Mouse (Mus musculus): ENCODE measurements at regions not wholly inside any gene's neighbourhood (a gene's known extent, or its start where the extent isn't known, plus 50 kb on each side); places are given as distances from the start of the nearest gene placed in this dataset.
"Not testable (repeated sequence)": the region's sequence is repeated elsewhere in the genome, so short reads cannot be mapped to it uniquely, and the experiment has no call there.

DNA sequence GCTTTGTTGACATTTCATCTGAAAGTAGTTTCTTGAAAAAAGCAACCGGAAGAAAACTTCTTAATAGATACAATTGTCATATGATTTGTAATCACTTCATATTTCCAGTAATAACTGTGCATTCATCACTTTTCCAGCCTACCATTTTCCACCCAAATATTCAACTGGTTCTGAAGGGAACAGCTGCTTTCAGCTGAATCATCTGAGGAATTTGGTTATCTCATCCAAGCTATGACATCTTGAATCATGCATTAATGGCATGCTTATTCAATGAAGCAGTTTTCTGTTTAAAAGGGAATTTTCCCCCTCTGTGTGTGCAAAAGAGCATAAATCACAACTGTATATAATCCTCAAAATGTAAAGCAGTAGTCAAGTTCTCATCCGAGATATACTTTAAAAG lies 97.2 kb upstream of the Cdk6 start:
- not testable (repeated sequence) for DNase-seq (ENCODE audit: low spot score in 2 of 2)

DNA sequence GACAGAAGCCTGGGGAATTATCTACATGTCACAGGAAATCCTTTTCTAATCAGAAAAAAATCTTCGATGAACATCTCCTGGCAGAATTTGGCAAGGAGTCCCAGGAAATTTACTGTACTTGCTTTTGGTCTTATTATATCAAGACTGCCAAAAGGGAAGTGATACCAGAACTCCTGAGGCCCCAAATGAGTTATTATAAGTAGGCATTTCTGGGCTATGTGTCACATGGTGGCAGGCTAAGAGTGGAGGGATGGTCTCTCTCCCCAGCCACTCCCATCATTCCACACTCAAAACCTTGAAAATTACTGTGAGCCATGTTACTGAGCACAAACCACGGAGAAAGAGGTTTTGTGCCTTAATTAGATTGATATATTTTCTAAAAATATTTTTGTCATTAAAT lies 94.0 kb upstream of the Cdk6 start:
- DNase-seq (ENCODE audit: low spot score in 2 of 2) = no peak

DNA sequence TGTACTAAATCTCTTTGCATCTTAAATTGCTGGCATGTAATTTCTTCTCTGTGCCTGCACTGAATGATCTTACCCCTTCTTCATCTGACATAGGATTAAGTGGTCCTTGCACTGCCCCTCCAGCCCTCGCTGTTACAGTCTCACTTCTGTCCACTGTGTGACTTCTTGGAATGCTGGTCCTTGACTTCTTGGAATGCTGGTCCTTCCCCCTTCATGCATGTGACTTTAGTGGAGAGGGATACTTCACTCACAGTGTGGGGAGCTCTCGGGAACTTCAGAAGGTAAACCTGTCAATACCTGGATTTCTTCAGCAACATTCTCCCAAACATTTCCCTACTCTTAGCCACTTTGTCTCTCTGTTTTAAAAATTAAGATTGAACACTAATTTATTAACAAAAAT lies 91.0 kb upstream of the Cdk6 start:
- no peak for DNase-seq (ENCODE audit: low spot score in 2 of 2)

DNA sequence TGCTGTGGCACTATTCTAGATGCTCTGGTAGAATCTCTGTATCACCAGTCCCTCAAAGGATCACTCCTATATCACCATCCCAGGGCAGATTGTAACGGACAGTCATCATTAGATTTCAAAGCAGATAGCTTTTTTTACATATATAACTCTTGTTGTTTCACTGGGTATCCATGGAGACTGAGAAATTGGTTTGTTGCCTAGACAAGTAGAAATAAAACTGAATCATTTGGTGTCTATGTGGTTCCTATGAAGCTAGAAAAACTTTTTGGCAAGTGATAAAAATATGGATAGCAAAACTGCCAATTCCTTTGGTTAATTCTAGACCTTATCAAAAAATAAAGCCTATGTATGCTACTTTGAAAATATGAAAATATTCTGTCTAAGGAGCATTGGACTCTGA lies 81.0 kb upstream of the Cdk6 start:
- no peak for DNase-seq (ENCODE audit: low spot score in 2 of 2)

DNA sequence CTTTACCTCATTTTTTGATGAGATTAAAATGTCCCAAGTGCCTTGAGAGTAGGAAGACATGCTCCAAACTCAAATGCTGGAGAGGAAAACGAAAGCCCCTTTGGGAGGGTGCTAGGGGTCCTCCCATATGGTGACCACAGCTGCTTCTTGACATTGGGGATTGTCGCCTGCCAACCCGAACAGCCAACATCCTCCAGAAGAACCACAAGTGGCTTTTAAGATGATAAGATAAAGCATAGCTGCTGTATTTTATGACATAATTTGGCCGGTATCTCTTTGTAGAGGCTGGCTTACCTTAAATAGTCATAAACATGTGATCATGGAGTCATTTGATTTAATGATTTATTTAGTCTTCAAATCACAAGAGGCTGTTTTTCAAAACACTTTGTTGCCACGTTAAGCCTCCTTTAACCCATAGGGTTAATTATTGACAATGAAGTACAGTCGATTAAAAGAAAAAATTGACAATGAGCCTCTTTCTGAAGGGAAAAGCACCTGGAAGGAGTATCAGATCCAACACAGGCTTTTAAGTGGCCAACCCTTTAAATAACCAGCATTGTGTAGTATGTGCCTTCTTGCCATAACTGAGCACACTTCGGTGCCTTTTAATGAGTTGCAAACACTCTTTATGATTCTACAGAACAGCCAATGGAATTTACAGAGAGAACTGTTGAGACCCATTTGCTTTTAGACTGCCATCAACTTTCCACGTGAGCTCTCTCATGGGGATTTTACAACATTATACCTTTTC lies 76.1 kb upstream of the Cdk6 start:
- not testable (repeated sequence) for DNase-seq (ENCODE audit: low spot score in 2 of 2)

DNA sequence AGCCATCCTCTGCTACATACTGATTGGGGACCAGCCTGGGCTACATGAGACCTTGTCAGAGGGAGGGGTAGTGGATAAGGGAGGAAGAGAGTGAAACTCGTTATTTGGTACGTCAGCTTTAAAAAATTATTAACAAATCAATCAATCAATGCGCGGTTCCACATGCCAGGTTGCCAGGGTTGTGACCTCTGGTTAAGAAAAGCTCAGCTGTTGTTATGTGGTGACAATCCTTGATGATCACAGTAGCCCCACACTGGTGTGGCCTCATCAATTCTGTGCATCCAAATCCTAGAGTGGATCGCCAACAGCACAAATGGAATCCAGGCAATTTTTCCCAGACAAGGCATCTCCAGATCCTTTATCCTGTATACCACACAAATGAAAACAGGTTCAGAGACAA lies 74.3 kb upstream of the Cdk6 start:
- DNase-seq (ENCODE audit: low spot score in 2 of 2) = no peak

DNA sequence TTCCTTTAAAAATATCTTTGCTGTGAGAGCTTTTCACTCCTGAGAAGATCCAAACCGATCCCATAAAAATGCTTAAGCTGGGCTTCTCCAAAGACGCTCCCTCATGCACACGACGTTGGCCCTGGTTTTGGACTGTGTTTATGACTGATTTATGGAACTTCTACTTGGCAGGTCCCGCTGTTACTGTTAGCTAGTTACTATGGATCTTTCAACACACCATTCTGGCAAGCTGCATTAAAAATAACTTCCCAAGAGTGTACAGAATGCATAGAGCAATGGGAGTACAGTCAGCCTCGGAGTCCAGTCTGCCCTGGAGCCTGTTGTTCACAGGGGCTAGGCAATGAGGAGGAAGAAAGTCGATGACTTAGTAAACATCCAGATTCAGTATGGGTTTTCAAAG lies 71.5 kb upstream of the Cdk6 start:
- no peak for DNase-seq (ENCODE audit: low spot score in 2 of 2)

DNA sequence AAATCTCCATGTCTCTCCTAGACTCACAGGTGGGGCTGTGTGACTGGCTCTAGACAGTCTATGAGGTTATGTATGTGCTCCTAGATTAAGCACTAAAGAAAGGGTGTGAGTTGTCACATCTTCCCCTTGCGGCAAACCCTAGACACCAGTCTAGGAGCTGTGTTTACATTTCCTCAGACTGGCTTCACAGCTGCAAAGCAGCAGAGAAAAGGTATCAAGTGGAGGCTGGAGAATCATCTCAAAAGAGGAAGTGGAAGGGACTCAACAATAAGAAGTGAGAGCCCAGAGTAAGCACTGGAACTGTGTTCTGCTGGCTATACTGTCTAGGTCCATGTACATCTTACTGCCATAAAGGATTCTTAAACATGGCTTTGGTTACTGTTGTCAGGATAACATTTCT lies 68.1 kb upstream of the Cdk6 start:
- DNase-seq (ENCODE audit: low spot score in 2 of 2) = not testable (repeated sequence)

DNA sequence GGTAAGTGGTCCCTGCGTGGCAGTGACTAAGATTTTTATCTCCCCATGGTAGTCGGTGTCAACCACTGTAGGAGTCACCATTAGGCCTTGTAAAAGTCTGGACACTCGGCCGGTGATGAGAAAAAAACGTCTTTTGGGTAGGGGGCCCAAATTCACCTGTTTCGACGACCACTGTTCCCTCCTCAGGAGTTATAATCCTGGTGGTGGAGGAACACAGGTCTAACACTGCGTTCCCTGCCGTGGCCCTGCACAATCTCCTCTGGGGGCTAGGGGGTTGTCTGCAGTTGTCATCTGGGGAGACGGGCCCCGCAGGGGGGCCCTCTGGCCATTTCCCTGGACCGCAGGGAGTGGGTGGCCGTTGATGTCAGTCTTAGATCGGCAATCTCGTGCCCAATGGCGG lies 64.0 kb upstream of the Cdk6 start:
- not testable (repeated sequence) for DNase-seq (ENCODE audit: low spot score in 2 of 2)

DNA sequence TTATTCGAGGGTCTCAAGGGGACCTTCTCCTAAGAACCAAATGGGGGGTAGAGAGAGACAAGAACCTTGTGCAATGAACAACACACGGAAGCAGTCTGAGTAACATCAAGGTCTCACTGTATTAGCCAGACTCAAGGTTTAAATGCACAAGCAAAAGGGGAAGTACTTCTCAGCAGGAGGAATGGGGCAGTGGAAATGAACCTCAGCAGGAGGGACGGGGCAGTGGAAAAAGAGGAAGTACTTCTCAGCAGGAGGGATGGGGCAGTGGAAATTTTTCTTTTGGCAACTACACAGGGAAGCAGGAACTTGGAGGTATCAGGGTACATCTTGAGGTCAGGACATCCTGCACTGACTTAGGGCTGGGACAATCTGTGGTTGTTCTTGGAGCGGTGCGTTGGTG lies 62.3 kb upstream of the Cdk6 start:
- not testable (repeated sequence) for DNase-seq (ENCODE audit: low spot score in 2 of 2)

DNA sequence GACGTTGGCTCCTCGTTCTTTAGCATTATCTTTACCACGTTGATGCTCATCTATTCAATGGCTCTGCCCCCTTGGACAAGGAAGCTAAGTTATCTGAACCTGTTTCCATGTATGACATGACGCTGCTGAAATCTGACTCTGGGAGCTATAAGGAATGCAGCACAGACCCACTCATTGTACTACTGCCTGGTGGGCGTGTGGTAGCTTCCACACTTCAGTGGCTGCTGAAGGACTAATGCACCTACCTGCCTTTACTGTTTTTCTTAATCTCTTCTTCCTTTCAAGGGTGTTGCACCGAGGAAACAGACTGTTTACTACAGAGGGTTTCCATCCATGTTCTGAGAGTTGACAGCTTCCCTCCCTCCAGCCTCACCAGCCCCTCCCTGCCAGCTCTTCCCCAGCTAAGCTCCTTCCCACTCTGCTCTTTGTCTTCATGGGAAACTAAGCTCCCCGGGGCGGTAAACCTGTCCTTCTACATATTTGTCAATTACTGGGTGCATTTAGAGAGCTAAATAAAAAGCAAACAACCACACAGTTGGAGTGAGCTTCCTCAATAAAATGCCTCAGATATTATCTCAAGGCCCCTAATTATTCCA lies 59.3 kb upstream of the Cdk6 start:
- DNase-seq (ENCODE audit: low spot score in 2 of 2) = not testable (repeated sequence)

DNA sequence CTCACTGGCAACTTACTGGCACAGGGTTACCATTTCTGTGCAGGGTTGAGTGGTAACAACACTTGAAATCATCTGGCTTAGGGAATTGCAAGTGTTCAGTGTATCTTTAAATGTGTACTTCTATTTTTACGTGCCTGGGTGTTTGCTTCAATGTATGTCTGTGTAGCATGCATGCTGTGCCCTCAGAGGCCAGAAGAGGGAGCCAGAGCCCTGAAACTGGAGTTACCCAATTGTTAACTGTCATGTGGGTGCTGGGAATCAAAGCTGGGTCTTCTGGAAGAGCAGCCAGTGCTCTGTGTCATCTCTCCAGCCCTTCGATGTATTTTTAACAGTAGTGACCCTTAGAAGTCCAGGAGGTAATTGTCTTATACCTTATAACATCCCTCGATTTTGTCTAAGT lies 58.2 kb upstream of the Cdk6 start:
- no peak for DNase-seq (ENCODE audit: low spot score in 2 of 2)

DNA sequence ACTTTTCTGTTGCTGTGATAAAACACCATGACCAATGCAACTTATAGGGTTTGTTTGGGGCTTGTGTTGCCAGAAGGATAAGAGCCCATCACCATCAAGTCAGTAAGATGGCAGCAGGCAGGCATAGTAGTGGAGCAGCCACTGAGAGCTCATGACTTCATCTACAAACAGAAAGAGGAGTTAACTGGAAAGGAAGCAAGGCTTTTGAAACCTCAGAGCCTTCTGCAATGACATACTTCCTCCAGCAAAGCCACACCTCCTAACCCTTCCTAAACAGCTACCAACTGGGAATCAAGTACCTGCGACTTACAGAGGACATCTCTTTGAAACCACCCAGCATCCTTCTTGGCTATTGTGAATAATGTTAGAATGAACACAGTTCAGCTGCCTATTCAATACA lies 57.0 kb upstream of the Cdk6 start:
- DNase-seq (ENCODE audit: low spot score in 2 of 2) = not testable (repeated sequence)

DNA sequence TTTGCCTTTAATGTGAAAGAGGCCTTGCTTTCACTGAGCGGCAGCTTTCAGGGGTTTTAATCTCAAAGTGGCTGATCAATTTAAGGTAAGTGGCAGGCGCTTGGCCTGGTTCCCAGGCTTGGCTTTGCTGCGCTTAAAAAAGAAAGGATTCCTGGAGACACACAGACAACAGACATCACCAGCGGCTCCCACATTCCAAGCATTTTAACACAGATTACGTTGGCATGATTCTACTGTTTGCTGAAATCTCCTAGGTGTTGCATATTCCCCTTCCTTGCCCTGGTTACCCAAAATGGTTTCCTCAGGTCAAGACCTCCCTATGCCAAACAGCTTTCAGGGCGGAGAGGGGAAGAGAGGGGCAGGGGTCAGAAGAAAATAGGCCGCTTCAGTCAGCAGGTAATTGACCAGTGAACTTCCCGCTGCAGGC lies 51.3 kb upstream of the Cdk6 start:
- DNase-seq (ENCODE audit: low spot score in 2 of 2) = peak in 1 of 2 experiments; percentile 15

All from frontal cortex, postnatal 10 days (tissue).